Mouse (Mus musculus) kidney, postnatal 0 days (tissue): ENCODE data around the gene Hsd17b1. TPM values are rescaled to one million over a fixed set of nuclear protein-coding genes. Genes with fewer than 3 reads are reported as not detected.

ENCODE experiments used
- ATAC-seq: fragments of 200-750 bp; cut with Nextera tagmentation; replicated peaks from 2 replicates; pipeline ENCODE4 v1.8.0; 2017; ENCODE audit warnings: low read depth, moderate number of reproducible peaks, moderate TSS enrichment, moderate library complexity; ENCODE audit not compliant: low FRiP score
- DNase-seq: peaks from one replicate; pipeline ENCODE4 v3.0.0-alpha.2; 2016; ENCODE audit warnings: low spot score
- H3K27ac ChIP-seq: fragments of 300-500 bp; sonication (generic); 2 replicates; pipeline ENCODE4 v1.5.1; 2014; ENCODE audit warnings: mild to moderate bottlenecking
- H3K27me3 ChIP-seq: fragments of 300-500 bp; sonication (generic); 2 replicates; pipeline ENCODE4 v1.6.1; 2014; ENCODE audit warnings: low read length, mixed read lengths; ENCODE audit not compliant: insufficient read depth
- H3K36me3 ChIP-seq: fragments of 300-500 bp; sonication (generic); 2 replicates; pipeline ENCODE4 v1.6.1; 2014; ENCODE audit warnings: low read length, mixed read lengths; ENCODE audit not compliant: insufficient read depth
- H3K4me1 ChIP-seq: fragments of 300-500 bp; sonication (generic); replicated peaks from 2 replicates; pipeline ENCODE4 v1.6.1; 2014; ENCODE audit warnings: antibody characterized with exemption, low read length, mixed read lengths; ENCODE audit not compliant: insufficient read depth
- H3K4me2 ChIP-seq: fragments of 300-500 bp; sonication (generic); 2 replicates; pipeline ENCODE4 v1.6.1; 2014; ENCODE audit warnings: mild to moderate bottlenecking, low read length, moderate library complexity, mixed read lengths
- H3K4me3 ChIP-seq: fragments of 300-500 bp; sonication (generic); replicated peaks from 2 replicates; pipeline ENCODE4 v1.5.1; 2014; ENCODE audit warnings: low read depth, low read length
- H3K9ac ChIP-seq: fragments of 300-500 bp; sonication (generic); 2 replicates; pipeline ENCODE4 v1.6.1; 2014; ENCODE audit warnings: low read depth, low read length
- H3K9me3 ChIP-seq: fragments of 300-500 bp; sonication (generic); replicated peaks from 2 replicates; pipeline ENCODE4 v1.6.1; 2016; ENCODE audit warnings: low read length, inconsistent platforms, mixed read lengths
- CTCF ChIP-seq: IDR thresholded peaks from 2 replicates; pipeline ENCODE4 v1.5.1; 2016; ENCODE audit warnings: antibody characterized with exemption, low read depth, mild to moderate bottlenecking, moderate library complexity
- WGBS: fragments of 180-500 bp; shearing (Covaris S2); extraction: QIAGEN DNeasy Blood & Tissue Kit; methylation state at CpG from one replicate; pipeline ENCODE4 v1.1.7; 2014; 5-methylcytosine and 5-hydroxymethylcytosine counted together
- polyA plus RNA-seq: library from polyadenylated mRNA; unstranded; fragments of >200 nt; fragmentation: Nextera tagmentation; extraction: Ambion mirVana; gene quantifications from 2 replicates; pipeline ENCODE4 v1.2.1, GENCODE M21; 2015

Gene Hsd17b1
- polyA plus RNA-seq, 1 experiment from 2014 or later, result 0.42 TPM

- Histone ChIP-seq H3K9ac (no peak overlapping the region), H3K4me1 (peaks cover 21% of the 10 kb centered on the region), H3K36me3 (peaks cover 4% of the 10 kb centered on the region; the same call in 1 of the 2 replicates), H3K4me3 (no peak overlapping the region), H3K27me3 (no peaks in the 10 kb centered on the region), H3K27ac (no peak overlapping the region), H3K9me3 (no peaks in the 10 kb centered on the region), H3K4me2 (peak overlapping the region; percentile 48)
- 20% methylated on average over 18 of the region's 18 CpGs for WGBS
- ATAC-seq, result no peak
- peak; percentile 99 for TF ChIP-seq CTCF
- DNase-seq, result peak; percentile 82
These were observed 11.4 kb upstream of the Hsd17b1 start for GRCm38 (mm10) chr11:101066549-101067412.

- Histone ChIP-seq H3K4me2 (peak within 1 kb of the TSS; percentile 95), H3K4me1 (peaks cover 5% of the 10 kb centered on the region), H3K4me3 (peak within 1 kb of the TSS; percentile 59), H3K9me3 (no peaks in the 10 kb centered on the region), H3K27me3 (no peaks in the 10 kb centered on the region), H3K27ac (no peak within 1 kb of the TSS), H3K9ac (peak within 1 kb of the TSS; percentile 70), H3K36me3 (no peaks in the 10 kb centered on the region)
- 6% methylated on average over 35 of the region's 35 CpGs for WGBS
- DNase-seq (peak; percentile 95), ATAC-seq (peak; percentile 87)
- TF ChIP-seq CTCF, result no peak
These were observed 8.6 kb upstream of the Hsd17b1 start, which contains the start of gene Naglu for GRCm38 (mm10) chr11:101069391-101070188. Gene Naglu, plus strand, starts transcription at chr11:101070012.

- H3K27ac ChIP-seq, result no peak overlapping the region
These were observed 8.1 kb upstream of the Hsd17b1 start for GRCm38 (mm10) chr11:101070189-101070527.

GRCm38 (mm10) chr11:101070987-101071386 lies 7.2 kb upstream of the Hsd17b1 start:
- no peak for TF ChIP-seq CTCF
- Histone ChIP-seq H3K4me1 (peaks cover 5% of the 10 kb centered on the region), H3K27ac (no peak overlapping the region), H3K27me3 (no peaks in the 10 kb centered on the region), H3K9ac (0 out of 2 replicates have a peak overlapping the region, but pooled peaks have one; percentile 13), H3K9me3 (no peaks in the 10 kb centered on the region), H3K4me3 (no peak overlapping the region), H3K4me2 (peak overlapping the region; percentile 95; the same call in 1 of the 2 replicates), H3K36me3 (no peaks in the 10 kb centered on the region)
- WGBS, result 76% methylated on average over 6 of the region's 6 CpGs
- ATAC-seq, result no peak
- no peak for DNase-seq

More at GRCm38 (mm10) chr11:101070189-101070527, 8.1 kb upstream of the Hsd17b1 start:
- DNase-seq (no peak), ATAC-seq (peak; percentile 23; the same call in 1 of the 2 replicates)
- H3K36me3 ChIP-seq, result no peaks in the 10 kb centered on the region
- H3K4me1 ChIP-seq, result peaks cover 5% of the 10 kb centered on the region
- peak overlapping the region; percentile 59 for H3K4me3 ChIP-seq
- no peaks in the 10 kb centered on the region for H3K9me3 ChIP-seq
- no peaks in the 10 kb centered on the region for H3K27me3 ChIP-seq
- TF ChIP-seq CTCF, result no peak
- peak overlapping the region; percentile 70 for H3K9ac ChIP-seq
- peak overlapping the region; percentile 95 for H3K4me2 ChIP-seq
- WGBS, result under 1% methylated on average over 36 of the region's 36 CpGs

- ATAC-seq, result no peak
- H3K27me3 ChIP-seq, result no peaks in the 10 kb centered on the region
- WGBS, result 67% methylated on average over 14 of the region's 14 CpGs
- H3K4me2 ChIP-seq, result no peak overlapping the region
- no peak for TF ChIP-seq CTCF
- H3K27ac ChIP-seq, result no peak overlapping the region
- no peak overlapping the region for H3K4me3 ChIP-seq
- H3K4me1 ChIP-seq, result peaks cover 5% of the 10 kb centered on the region
- H3K36me3 ChIP-seq, result no peaks in the 10 kb centered on the region
- no peaks in the 10 kb centered on the region for H3K9me3 ChIP-seq
- no peak overlapping the region for H3K9ac ChIP-seq
- DNase-seq, result no peak
These were observed 6.3 kb upstream of the Hsd17b1 start for GRCm38 (mm10) chr11:101071810-101072428.

- DNase-seq (peak; percentile 13), ATAC-seq (no peak)
- Histone ChIP-seq H3K27ac (no peak overlapping the region), H3K36me3 (peaks cover 5% of the 10 kb centered on the region; the same call in 1 of the 2 replicates), H3K4me3 (peak overlapping the region; percentile 2; the same call in 1 of the 2 replicates), H3K4me2 (peak overlapping the region; percentile 40), H3K9ac (peak overlapping the region; percentile 23; the same call in 1 of the 2 replicates), H3K9me3 (no peaks in the 10 kb centered on the region), H3K4me1 (peaks cover 19% of the 10 kb centered on the region), H3K27me3 (peaks cover 27% of the 10 kb centered on the region)
- WGBS, result 6% methylated on average over 27 of the region's 27 CpGs
- TF ChIP-seq CTCF, result no peak
These were observed 1.5 kb downstream of the Hsd17b1 start for GRCm38 (mm10) chr11:101079746-101080145.
